Mouse (Mus musculus) kidney, postnatal 25 days (tissue): ENCODE measurements around the gene Gata2.
"Not testable (repeated sequence)": the region's sequence is repeated elsewhere in the genome, so short reads cannot be mapped to it uniquely, and the experiment has no call there.

Experiments
- DNase-seq, 2 experiments: peaks; one replicate each; pipeline ENCODE4 v3.0.0; 2021; ENCODE audit warnings: mixed read lengths in 2 of 2

The Gata2 gene

GRCm38 (mm10) chr6:88193433-88194052 is at the start of gene Gata2:
Gata2 (plus strand) TSS chr6:88193891.
- peak; percentile 58 to 71 for DNase-seq

GRCm38 (mm10) chr6:88145793-88146192 is 47.9 kb upstream of the Gata2 start:
- no peak for DNase-seq

- peak; percentile 25 to 68 for DNase-seq
Observed at GRCm38 (mm10) chr6:88146576-88146975, 47.1 kb upstream of the Gata2 start.

- DNase-seq = peak; percentile 65 to 87
Observed at GRCm38 (mm10) chr6:88147411-88148003, 46.2 kb upstream of the Gata2 start.

GRCm38 (mm10) chr6:88151335-88151734 is 42.4 kb upstream of the Gata2 start:
- no peak for DNase-seq

- DNase-seq = peak; percentile 79 to 88
Observed at GRCm38 (mm10) chr6:88152127-88152705, 41.5 kb upstream of the Gata2 start.

- no peak for DNase-seq
Observed at GRCm38 (mm10) chr6:88152979-88153378, 40.7 kb upstream of the Gata2 start.

GRCm38 (mm10) chr6:88155614-88156013 is 38.1 kb upstream of the Gata2 start:
- not testable (repeated sequence) for DNase-seq

- no peak for DNase-seq
Observed at GRCm38 (mm10) chr6:88158790-88159189, 34.9 kb upstream of the Gata2 start.

- DNase-seq = no peak
Observed at GRCm38 (mm10) chr6:88166054-88166453, 27.6 kb upstream of the Gata2 start.

GRCm38 (mm10) chr6:88174191-88174590 is 19.5 kb upstream of the Gata2 start:
- no peak for DNase-seq

GRCm38 (mm10) chr6:88174676-88175075 is 19.0 kb upstream of the Gata2 start:
- DNase-seq = no peak

- no peak for DNase-seq
Observed at GRCm38 (mm10) chr6:88184671-88185070, 9.0 kb upstream of the Gata2 start.

- DNase-seq = no peak
Observed at GRCm38 (mm10) chr6:88188148-88188547, 5.5 kb upstream of the Gata2 start.

- DNase-seq = peak; percentile 73 to 76
Observed at GRCm38 (mm10) chr6:88189312-88190042, 4.2 kb upstream of the Gata2 start.

GRCm38 (mm10) chr6:88190043-88190309 is 3.7 kb upstream of the Gata2 start:
- no peak for DNase-seq

- no peak for DNase-seq
Observed at GRCm38 (mm10) chr6:88190310-88191023, 3.2 kb upstream of the Gata2 start.

- no peak for DNase-seq
Observed at GRCm38 (mm10) chr6:88191024-88191365, 2.7 kb upstream of the Gata2 start.

GRCm38 (mm10) chr6:88191411-88192070 is 2.1 kb upstream of the Gata2 start:
- DNase-seq = no peak

- DNase-seq = no peak
Observed at GRCm38 (mm10) chr6:88192756-88193155, 935 bp upstream of the Gata2 start.

GRCm38 (mm10) chr6:88194053-88194977 is 624 bp downstream of the Gata2 start:
- no peak for DNase-seq

- no peak for DNase-seq
Observed at GRCm38 (mm10) chr6:88194978-88195325, 1.3 kb downstream of the Gata2 start.
